Mouse (Mus musculus) thymus, postnatal 25 days (tissue): ENCODE measurements at regions not wholly inside any gene's neighbourhood (a gene's known extent, or its start where the extent isn't known, plus 50 kb on each side); places are given as distances from the start of the nearest gene placed in this dataset.

Experiments used
- DNase-seq: peaks from one replicate; pipeline ENCODE4 v3.0.0; 2022

- no peak for DNase-seq
Observed at GRCm38 (mm10) chr15:61127971-61128370, 205.2 kb upstream of the A1bg start.

DNA sequence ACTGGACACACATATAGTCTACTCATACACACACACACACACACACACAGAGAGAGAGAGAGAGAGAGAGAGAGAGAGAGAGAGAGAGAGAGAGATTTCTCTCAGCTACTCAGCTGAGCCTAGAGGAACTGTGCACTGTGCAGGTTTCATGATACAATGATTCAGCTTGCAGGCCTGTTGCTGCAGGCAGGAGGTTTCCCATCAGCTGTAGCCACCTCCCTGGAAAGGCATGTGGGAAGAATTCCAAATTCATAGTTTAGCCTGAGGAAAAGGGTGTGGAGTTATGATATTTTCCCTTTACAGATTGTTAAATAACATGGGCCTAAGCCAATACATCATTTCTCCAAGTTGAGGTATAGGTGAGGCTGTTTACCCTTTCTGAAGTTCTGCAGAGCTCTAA is 204.3 kb upstream of the A1bg start:
- DNase-seq = no peak

GRCm38 (mm10) chr15:61116912-61117311 is 194.1 kb upstream of the A1bg start:
- no peak for DNase-seq

DNA sequence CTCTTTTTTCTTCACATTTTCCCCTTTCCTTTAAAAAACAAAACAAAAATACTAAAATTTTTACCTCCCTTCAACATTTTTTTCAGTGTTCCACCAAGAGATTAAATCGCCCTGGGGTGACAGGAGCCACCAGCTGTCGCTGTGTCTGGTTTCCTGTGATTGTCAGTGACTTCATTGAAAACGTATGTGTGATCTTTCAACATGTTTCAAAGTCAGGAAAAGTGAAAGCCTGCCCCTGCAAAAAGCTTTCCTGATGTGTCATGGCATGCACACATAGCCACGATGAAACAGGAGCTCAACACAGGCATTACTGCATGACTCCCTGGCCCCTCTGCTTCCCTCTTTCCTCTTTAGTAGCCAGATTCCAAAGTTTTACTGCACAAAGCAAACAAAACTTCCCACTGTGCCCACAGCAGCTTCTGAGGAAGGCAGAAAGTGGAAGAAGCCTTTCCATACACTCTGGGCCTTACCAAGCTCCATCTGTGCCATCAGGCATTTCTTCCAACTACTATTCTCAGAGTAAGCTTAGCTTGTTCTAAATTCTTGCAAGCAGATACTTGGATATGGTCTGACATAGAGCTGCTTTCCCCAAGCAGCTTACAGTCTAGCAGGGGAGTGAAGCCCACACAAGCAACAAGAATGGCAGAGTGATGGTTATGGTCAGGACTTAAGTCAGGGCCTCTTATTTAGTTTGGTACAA is 186.8 kb upstream of the A1bg start:
- no peak for DNase-seq

DNA sequence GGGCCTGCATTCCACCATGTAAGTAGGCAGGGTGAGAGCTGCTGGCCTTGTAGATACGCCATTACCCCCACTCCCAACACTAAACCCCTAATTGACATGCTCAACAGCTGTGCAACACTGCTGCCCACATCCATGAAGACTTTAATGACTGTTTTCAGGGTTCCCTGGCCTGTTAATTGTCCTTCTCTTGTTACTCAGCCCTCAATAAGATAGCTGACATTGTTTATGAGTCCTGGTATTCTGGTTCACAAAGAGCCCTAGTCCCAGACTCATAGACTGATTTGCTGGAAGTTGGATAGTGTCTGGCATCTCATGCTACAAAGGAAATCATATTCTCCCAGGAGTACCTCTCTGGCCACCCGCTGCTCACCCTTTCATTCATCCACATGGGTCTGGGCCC is 186.1 kb upstream of the A1bg start:
- DNase-seq = no peak

GRCm38 (mm10) chr15:61102421-61103412 is 179.9 kb upstream of the A1bg start:
- DNase-seq = peak; percentile 6

DNA sequence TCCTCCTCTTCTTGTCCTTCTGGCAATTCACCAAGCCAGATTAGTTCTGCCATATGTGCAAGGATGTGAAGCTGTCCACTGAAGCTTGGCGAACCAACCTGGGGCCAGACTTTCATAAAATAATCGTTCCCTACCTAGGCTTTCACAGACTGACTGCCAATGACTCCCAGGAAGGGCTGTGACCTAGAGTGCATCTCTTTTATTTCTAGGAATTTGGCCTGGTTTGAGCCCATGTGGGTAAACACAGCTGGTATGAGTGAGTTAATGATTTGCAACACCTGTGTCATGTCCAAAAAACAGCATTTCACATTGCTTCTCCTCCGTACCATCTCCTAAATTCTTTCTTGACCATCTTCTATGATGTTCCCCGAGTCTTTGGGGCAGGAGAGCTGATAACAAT is 178.0 kb upstream of the A1bg start:
- no peak for DNase-seq

- DNase-seq = no peak
Observed at GRCm38 (mm10) chr15:61098968-61099367, 176.2 kb upstream of the A1bg start.

GRCm38 (mm10) chr15:61098519-61098918 is 175.7 kb upstream of the A1bg start:
- no peak for DNase-seq

DNA sequence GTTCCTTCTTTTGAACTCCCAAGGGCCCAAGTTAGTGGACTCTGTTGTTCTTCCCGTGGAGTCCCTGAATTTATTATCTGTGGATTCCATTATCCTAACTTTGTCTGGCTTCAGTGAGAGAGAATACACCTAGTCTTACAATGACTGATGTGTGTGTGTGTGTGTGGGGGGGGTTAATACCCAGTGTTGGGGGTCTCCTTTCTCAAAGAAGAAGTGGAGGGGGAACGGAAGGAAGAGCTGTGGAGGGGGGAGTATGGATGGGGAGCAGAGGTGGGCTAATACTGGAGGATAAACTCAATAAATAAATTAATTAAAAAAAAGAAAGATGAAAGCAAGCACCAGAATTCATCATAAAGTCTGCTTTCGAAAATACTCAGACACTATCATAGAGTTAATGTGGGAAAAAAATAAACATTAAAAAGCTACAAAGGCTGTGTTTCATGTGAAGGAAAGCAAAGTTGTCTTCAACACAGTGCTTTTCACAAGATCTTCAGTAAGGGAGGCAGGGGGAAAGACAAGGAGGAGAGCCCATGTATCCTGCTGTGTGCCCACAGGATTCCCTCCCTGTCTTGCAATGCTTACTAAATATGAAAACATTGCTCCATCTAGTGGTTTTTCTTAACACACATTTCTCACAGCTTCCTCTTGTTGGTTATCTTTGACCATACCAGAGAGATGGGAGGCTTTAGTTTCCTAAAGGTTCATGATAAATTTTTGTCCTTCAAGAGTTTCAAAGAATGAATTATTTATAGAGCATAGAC is 173.4 kb upstream of the A1bg start:
- DNase-seq = no peak

GRCm38 (mm10) chr15:61055017-61055609 is 132.3 kb upstream of the A1bg start:
- no peak for DNase-seq

- DNase-seq = no peak
Observed at GRCm38 (mm10) chr15:61051363-61051762, 128.6 kb upstream of the A1bg start.

DNA sequence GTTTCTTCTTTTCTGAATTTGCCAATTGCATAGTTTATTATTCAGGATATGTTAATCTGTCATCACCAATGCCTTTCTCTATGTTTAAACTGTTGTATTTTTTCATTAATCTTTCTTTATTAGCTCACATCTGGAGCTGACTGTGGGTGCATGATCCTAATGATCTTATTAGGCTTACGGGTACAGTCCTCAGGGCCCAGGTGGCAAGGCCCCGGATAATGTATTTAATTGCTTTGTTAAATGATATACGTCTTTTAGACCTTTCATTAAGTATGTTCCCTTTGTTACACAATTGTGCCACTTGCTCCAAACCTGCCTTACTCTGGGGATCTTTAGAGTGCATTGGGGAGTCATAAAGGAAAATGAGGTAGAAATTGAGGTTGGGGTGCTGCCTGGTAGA is 86.7 kb upstream of the A1bg start:
- DNase-seq = no peak

DNA sequence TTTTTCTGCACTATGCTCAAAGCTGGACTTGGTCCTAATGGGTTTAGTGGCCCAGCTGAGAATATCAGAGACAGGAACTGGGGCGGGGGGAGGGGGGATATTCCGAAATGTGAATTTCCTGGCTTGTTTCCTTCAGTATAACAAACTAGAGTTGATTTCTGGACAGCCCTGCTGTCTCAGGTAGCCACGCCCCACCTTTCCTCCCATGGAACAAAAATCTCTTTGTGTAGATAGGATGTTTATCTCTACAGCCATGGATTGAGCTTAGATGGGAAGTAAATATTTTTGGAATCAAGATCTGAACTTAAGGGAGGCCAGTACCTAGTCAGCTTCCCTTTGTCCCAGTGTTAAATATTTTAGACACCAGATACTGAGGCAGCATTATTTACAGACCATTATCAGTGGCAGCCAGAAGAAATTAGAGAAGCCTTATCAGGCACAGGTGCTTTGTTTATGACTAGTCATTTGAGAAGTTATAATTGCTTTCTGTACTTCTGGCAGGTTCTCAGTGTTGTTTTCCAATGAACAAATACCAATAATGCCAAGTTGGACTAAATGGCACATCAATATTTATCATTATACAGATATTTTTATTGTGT is 84.7 kb upstream of the A1bg start:
- no peak for DNase-seq

GRCm38 (mm10) chr15:61006608-61007007 is 83.8 kb upstream of the A1bg start:
- no peak for DNase-seq

DNA sequence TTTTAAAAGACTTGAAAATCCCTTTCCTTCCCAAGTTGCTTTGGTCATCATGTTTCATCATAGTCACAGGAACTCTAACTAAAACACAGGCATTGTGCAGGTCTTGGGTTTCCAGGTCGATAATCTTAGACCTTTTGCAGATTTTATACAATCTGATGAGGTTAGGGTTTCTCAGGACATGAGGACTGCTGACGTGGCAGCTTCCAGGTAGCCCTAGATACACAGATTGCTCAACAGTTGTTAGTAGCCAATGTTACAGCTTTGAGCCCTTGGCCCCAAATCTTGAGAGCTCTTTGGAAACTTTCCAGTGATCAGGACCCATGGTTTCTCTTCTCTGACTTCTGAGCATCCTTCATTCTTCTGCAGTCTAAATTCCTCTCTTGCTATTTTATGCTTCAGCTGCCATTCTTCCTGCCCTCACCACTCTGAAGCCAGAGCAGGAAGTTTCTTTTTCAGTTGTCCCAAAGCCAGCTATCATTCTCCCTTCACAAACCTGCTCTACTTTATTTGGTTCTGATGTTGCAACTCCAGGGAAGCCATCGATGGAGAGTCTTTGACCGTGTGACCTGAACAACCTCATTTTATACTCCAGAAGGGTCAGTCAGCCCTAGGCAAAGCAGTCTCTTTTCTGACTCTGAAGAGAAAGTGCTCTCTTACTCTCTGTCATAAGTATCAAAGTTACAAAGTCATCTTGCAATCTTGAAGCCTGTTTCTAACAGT is 71.3 kb upstream of the A1bg start:
- no peak for DNase-seq

- DNase-seq = no peak
Observed at GRCm38 (mm10) chr15:60993394-60993793, 70.6 kb upstream of the A1bg start.

DNA sequence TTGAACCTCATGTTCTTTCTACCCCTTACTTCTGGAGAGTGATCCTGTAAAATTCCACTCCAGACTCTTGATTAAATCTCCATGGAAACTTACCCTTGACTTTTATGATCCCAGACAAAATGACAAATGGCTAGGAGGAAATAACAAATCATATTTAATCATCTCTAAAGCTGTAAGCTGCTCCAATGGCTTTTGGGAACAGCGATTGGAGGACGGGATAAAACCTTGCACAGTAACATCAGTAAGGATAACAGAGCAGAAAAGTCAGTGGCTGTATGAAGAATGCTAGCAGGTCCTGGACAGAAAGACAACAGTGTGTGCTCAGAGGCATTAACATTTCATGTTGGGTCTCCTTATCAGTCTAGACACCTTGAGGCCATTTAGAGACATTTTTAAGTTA is 59.8 kb upstream of the A1bg start:
- DNase-seq = no peak
